Mouse (Mus musculus): ENCODE measurements around the gene Mid2.

DNA sequence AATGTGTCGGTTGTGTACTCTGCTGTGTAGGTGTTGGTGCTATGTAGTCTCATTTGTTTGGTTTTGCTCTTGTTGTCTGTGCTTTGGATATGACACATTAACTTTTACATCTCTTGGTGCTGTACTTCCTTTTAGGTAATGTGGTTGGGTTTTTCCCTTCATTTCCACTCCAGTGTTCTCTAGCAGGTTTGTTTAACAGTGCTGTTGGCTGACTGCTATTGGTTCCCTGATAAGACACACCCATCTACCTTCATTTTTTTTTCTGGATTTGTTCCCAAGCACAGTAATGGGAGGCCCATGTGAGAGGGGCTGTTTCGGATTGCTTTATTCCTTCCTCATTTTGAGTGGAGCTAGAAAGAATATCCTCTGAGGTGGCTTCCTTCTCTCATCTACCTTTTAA lies 883 bp upstream of the Mid2 start:
- TF ChIP-seq CTCF (IDR thresholded peaks at IDR 0.05) = no peak
- TF ChIP-seq EP300 (IDR thresholded peaks at IDR 0.05; ENCODE audit: insufficient read depth, low read depth, low read length) = no peak
- no peak for TF ChIP-seq POLR2A (IDR thresholded peaks at IDR 0.05; ENCODE audit: insufficient read depth, low read depth, low read length)
